Mouse (Mus musculus): Measurements from ENCODE around the gene Dbt. TPM values are rescaled to one million over a fixed set of nuclear protein-coding genes. Genes with fewer than 3 reads are reported as not detected.
"Not testable (repeated sequence)": the region's sequence is repeated elsewhere in the genome, so short reads cannot be mapped to it uniquely, and the experiment has no call there.

Gene Dbt
- polyA plus RNA-seq, 1 experiment, result 0.78 TPM

- Histone ChIP-seq H3K36me3 (replicated peaks; ENCODE audit: low read length) (peaks cover 84% of the 10 kb centered on the region), H3K4me3 (replicated peaks) (no peak overlapping the region), H3K9me3 (no peaks in the 10 kb centered on the region), H3K27me3 (replicated peaks) (no peaks in the 10 kb centered on the region), H3K4me1 (peaks cover 3% of the 10 kb centered on the region; the same call in 1 of the 2 replicates)
- TF ChIP-seq FLI1 (IDR thresholded peaks at IDR 0.05; ENCODE audit: low read length) (no peak), GATA1 (IDR thresholded peaks at IDR 0.05; ENCODE audit: borderline replicate concordance, low read length) (no peak)
Measured at GRCm38 (mm10) chr3:116536428-116537199, 23.7 kb downstream of the Dbt start.

- peaks cover 90% of the 10 kb centered on the region for H3K36me3 ChIP-seq (replicated peaks; ENCODE audit: low read length)
- TF ChIP-seq FLI1 (IDR thresholded peaks at IDR 0.05; ENCODE audit: low read length) (no peak), GATA1 (IDR thresholded peaks at IDR 0.05; ENCODE audit: borderline replicate concordance, low read length) (no peak)
- no peaks in the 10 kb centered on the region for H3K9me3 ChIP-seq
- peaks cover 9% of the 10 kb centered on the region for H3K4me1 ChIP-seq
- no peaks in the 10 kb centered on the region for H3K27me3 ChIP-seq (replicated peaks)
- no peak overlapping the region for H3K4me3 ChIP-seq (replicated peaks)
Measured at GRCm38 (mm10) chr3:116537200-116537573, 24.3 kb downstream of the Dbt start.

GRCm38 (mm10) chr3:116542070-116542469, 29.2 kb downstream of the Dbt start:
- Histone ChIP-seq H3K9me3 (no peaks in the 10 kb centered on the region), H3K36me3 (replicated peaks; ENCODE audit: low read length) (peaks cover 84% of the 10 kb centered on the region), H3K4me1 (peaks cover 41% of the 10 kb centered on the region), H3K4me3 (replicated peaks) (no peak overlapping the region), H3K27me3 (replicated peaks) (no peaks in the 10 kb centered on the region)
- no peak for TF ChIP-seq GATA1 (IDR thresholded peaks at IDR 0.05; ENCODE audit: borderline replicate concordance, low read length)
- TF ChIP-seq FLI1 (IDR thresholded peaks at IDR 0.05; ENCODE audit: low read length), result no peak

GRCm38 (mm10) chr3:116542532-116542931, 29.7 kb downstream of the Dbt start:
- H3K4me1 ChIP-seq, result peaks cover 41% of the 10 kb centered on the region
- H3K9me3 ChIP-seq, result no peaks in the 10 kb centered on the region
- H3K4me3 ChIP-seq (replicated peaks), result no peak overlapping the region
- no peaks in the 10 kb centered on the region for H3K27me3 ChIP-seq (replicated peaks)
- no peak for TF ChIP-seq FLI1 (IDR thresholded peaks at IDR 0.05; ENCODE audit: low read length)
- no peak for TF ChIP-seq GATA1 (IDR thresholded peaks at IDR 0.05; ENCODE audit: borderline replicate concordance, low read length)
- peaks cover 84% of the 10 kb centered on the region for H3K36me3 ChIP-seq (replicated peaks; ENCODE audit: low read length)

GRCm38 (mm10) chr3:116547430-116547829, 34.6 kb downstream of the Dbt start:
- TF ChIP-seq GATA1 (IDR thresholded peaks at IDR 0.05; ENCODE audit: borderline replicate concordance, low read length) (no peak), FLI1 (IDR thresholded peaks at IDR 0.05; ENCODE audit: low read length) (no peak)
- no peak overlapping the region for H3K4me3 ChIP-seq (replicated peaks)
- peaks cover 6% of the 10 kb centered on the region for H3K9me3 ChIP-seq
- H3K36me3 ChIP-seq (replicated peaks; ENCODE audit: low read length), result peaks cover 69% of the 10 kb centered on the region
- H3K27me3 ChIP-seq (replicated peaks), result no peaks in the 10 kb centered on the region
- peaks cover 32% of the 10 kb centered on the region for H3K4me1 ChIP-seq

- Histone ChIP-seq H3K9me3 (peaks cover 6% of the 10 kb centered on the region), H3K27me3 (replicated peaks) (no peaks in the 10 kb centered on the region), H3K4me1 (peaks cover 1% of the 10 kb centered on the region), H3K4me3 (replicated peaks) (no peak overlapping the region), H3K36me3 (replicated peaks; ENCODE audit: low read length) (peaks cover 37% of the 10 kb centered on the region)
- TF ChIP-seq GATA1 (IDR thresholded peaks at IDR 0.05; ENCODE audit: borderline replicate concordance, low read length) (no peak), FLI1 (IDR thresholded peaks at IDR 0.05; ENCODE audit: low read length) (no peak)
Measured at GRCm38 (mm10) chr3:116551362-116551761, 38.5 kb downstream of the Dbt start.

- H3K4me3 ChIP-seq (replicated peaks); H3K9me3 ChIP-seq; H3K27me3 ChIP-seq (replicated peaks): not testable (repeated sequence)
- Histone ChIP-seq H3K36me3 (replicated peaks; ENCODE audit: low read length) (peaks cover 15% of the 10 kb centered on the region), H3K4me1 (peaks cover 35% of the 10 kb centered on the region)
Measured at GRCm38 (mm10) chr3:116561315-116561714, 48.4 kb downstream of the Dbt start.

- Histone ChIP-seq H3K27me3 (replicated peaks) (no peaks in the 10 kb centered on the region), H3K4me1 (peaks cover 35% of the 10 kb centered on the region), H3K4me3 (replicated peaks) (peak within 1 kb of the TSS; percentile 88), H3K36me3 (replicated peaks; ENCODE audit: low read length) (peaks cover 24% of the 10 kb centered on the region), H3K9me3 (peaks cover 8% of the 10 kb centered on the region; the same call in 1 of the 2 replicates)
- TF ChIP-seq FLI1 (IDR thresholded peaks at IDR 0.05; ENCODE audit: low read length) (no peak), GATA1 (IDR thresholded peaks at IDR 0.05; ENCODE audit: borderline replicate concordance, low read length) (no peak)
Measured at GRCm38 (mm10) chr3:116562408-116563094, 49.7 kb downstream of the Dbt start, which contains the start of gene Lrrc39. Lrrc39 (plus strand) TSS chr3:116562973.

GRCm38 (mm10) chr3:116563095-116563492, 50.2 kb downstream of the Dbt start:
- no peaks in the 10 kb centered on the region for H3K27me3 ChIP-seq (replicated peaks)
- peaks cover 24% of the 10 kb centered on the region for H3K36me3 ChIP-seq (replicated peaks; ENCODE audit: low read length)
- peaks cover 8% of the 10 kb centered on the region; the same call in 1 of the 2 replicates for H3K9me3 ChIP-seq
- H3K4me1 ChIP-seq, result peaks cover 35% of the 10 kb centered on the region
- TF ChIP-seq FLI1 (IDR thresholded peaks at IDR 0.05; ENCODE audit: low read length) (no peak), GATA1 (IDR thresholded peaks at IDR 0.05; ENCODE audit: borderline replicate concordance, low read length) (no peak)
- H3K4me3 ChIP-seq (replicated peaks), result peak overlapping the region; percentile 88

- Histone ChIP-seq H3K27me3 (replicated peaks) (no peaks in the 10 kb centered on the region), H3K4me1 (peaks cover 20% of the 10 kb centered on the region), H3K9me3 (peaks cover 11% of the 10 kb centered on the region; the same call in 1 of the 2 replicates), H3K36me3 (replicated peaks; ENCODE audit: low read length) (peaks cover 21% of the 10 kb centered on the region), H3K4me3 (replicated peaks) (no peak overlapping the region)
- TF ChIP-seq GATA1 (IDR thresholded peaks at IDR 0.05; ENCODE audit: borderline replicate concordance, low read length) (no peak), FLI1 (IDR thresholded peaks at IDR 0.05; ENCODE audit: low read length) (no peak)
Measured at GRCm38 (mm10) chr3:116570628-116571027, 57.8 kb downstream of the Dbt start.

All from megakaryocyte, embryonic 14.5 days (primary cell).